Mouse (Mus musculus) large intestine, adult 2 months (tissue): ENCODE results near the gene Cacna2d2. TPM values are rescaled to one million over a fixed set of nuclear protein-coding genes. Genes with fewer than 3 reads are reported as not detected.
A peak's percentile ranks its signal among the peaks of the same experiment; 100 is the strongest.

Source experiments
- DNase-seq: peaks from one replicate; pipeline ENCODE4 v3.0.0-alpha.2; 2012; ENCODE audit warnings: low read depth, low spot score
- WGBS: fragments of 180-500 bp; shearing (Covaris S2); methylation state at CpG from one replicate; pipeline ENCODE4 v1.1.7; 2018; 5-methylcytosine and 5-hydroxymethylcytosine counted together
- polyA plus RNA-seq: library from polyadenylated mRNA; depleted of rRNA; stranded (reverse); fragments of >200 nt; gene quantifications from 2 replicates; pipeline ENCODE4 v1.2.3, GENCODE M21; 2012

Gene Cacna2d2
- polyA plus RNA-seq, 1 experiment: 2.2 TPM

GRCm38 (mm10) chr9:107526198-107527026, 127.0 kb downstream of the Cacna2d2 start:
- WGBS: 11% methylated on average over 44 of the region's 44 CpGs
- no peak for DNase-seq

GRCm38 (mm10) chr9:107533791-107534407, 134.5 kb downstream of the Cacna2d2 start, which contains the start of gene Tmem115:
Gene Tmem115, plus strand, starts transcription at chr9:107533945.
- DNase-seq: peak; percentile 97
- under 1% methylated on average over 48 of the region's 48 CpGs for WGBS

DNA sequence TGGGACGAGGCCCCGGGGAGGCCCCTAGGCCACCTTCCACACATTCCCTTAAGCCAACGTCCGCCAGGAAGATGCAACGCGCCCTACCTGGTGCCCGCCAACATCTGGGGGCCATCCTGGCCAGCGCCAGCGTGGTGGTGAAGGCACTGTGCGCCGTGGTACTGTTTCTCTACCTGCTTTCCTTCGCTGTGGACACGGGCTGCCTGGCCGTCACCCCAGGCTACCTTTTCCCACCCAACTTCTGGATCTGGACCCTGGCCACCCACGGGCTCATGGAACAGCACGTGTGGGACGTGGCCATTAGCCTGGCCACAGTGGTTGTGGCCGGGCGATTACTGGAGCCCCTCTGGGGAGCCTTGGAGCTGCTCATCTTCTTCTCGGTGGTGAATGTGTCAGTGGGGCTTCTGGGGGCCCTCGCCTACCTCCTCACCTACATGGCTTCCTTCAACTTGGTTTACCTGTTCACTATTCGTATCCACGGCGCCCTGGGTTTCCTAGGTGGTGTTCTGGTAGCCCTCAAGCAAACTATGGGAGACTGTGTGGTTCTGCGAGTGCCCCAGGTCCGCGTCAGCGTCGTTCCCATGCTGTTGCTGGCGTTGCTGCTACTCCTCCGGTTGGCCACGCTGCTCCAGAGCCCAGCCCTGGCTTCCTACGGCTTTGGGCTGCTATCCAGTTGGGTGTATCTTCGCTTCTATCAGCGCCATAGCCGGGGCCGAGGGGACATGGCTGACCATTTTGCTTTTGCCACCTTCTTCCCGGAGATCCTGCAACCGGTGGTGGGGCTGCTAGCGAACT, 135.2 kb downstream of the Cacna2d2 start:
- under 1% methylated on average over 40 of the region's 40 CpGs for WGBS

DNA sequence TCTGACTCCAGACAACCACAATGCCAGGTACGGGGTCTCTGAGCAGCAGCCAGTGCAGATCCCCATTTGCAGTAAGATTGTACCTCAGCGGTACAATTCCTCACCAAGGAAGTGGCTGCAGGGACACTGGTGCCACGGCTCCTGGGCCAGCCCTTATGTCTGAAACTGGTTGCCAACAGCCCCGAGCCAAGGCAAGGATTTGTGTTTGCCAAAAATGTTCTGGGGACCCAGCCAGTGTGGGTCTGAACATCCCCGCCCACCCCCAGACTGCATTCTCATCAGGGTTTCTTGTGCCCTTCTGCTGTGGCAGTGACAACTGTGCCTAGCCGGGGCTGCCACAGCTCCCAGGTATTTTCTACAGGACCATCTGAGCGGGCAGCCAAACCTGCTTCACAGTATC, 138.8 kb downstream of the Cacna2d2 start:
- DNase-seq: no peak
- WGBS: 90% methylated on average over 7 of the region's 7 CpGs

More for the DNA sequence above, 135.2 kb downstream of the Cacna2d2 start:
- no peak for DNase-seq

DNA sequence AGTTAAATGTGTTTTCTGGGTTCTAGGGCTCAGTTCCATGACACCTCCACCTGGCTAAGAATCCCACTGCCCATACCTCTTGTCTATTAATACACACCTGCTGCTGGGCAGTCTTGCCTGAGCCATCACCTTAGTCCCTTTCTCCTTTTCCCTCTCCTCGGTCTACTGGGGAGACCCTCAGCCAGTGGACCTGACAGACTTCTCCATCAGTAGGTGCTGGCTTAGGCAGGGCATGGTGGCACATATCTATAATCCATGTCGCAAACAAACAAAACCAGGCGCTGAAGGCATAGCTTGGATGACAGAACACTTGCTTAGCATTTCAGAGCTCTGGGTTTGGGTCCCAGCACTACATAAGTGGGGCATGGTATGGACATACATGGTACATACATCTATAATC, 139.3 kb downstream of the Cacna2d2 start:
- 87% methylated on average over 3 of the region's 3 CpGs for WGBS
- DNase-seq: no peak

- no peak for DNase-seq
- WGBS: 98% methylated on average over 8 of the region's 8 CpGs
Measured at GRCm38 (mm10) chr9:107539940-107540339, 140.5 kb downstream of the Cacna2d2 start.

- DNase-seq: no peak
- WGBS: 58% methylated on average over 4 of the region's 4 CpGs
Measured at GRCm38 (mm10) chr9:107540420-107540819, 141.0 kb downstream of the Cacna2d2 start.

- no peak for DNase-seq
- WGBS: 30% methylated on average over 10 of the region's 10 CpGs
Measured at GRCm38 (mm10) chr9:107541005-107541404, 141.6 kb downstream of the Cacna2d2 start.

DNA sequence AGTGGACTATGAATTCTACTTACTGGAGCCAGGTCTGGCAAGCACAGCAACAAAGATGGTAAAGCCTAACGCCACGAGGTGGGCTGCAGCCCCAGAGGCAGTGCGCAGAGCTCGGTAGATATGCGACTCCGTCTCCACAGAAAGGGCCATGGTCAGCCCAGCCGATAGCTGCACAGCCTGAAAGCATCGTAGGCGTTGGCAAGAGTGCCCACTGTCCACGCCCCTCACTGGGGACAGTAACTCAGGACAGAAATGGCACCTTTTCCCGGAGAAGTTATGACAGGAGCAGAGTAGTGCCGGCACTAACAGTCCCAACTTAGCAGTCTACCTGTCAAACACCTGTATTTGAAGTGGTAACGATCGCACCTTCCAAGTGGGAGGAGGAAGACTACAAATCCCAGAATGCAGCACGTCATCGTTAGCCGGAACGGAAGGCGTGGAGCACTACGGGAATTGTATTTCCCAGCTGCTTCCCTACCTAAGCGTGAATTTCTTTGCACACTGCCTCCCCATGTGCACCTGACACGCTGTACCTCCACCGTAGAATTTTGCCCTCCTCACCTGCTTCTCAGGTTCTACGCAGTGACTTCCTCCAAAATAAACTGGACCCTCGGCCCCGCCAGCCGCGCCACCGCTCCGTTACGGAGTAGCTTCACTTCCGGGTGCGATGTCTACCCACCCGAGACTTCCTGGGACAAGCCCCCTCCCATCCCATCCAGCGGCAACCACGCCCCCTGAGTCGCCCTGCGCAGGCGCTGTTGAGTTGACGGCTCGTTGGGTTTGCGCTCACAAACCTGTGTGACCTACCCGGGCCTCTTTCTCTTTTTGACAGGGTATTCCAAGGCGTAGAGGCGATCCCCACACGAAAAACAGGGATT, 142.3 kb downstream of the Cacna2d2 start, which contains the start of the genes Cyb561d2 and Nprl2:
Gene Cyb561d2 (minus strand): TSS at position 720 of the 878 bp plus-strand sequence.
Gene Nprl2 (plus strand): TSS at position 753 of the 878 bp plus-strand sequence.
- under 1% methylated on average over 46 of the region's 46 CpGs for WGBS

DNA sequence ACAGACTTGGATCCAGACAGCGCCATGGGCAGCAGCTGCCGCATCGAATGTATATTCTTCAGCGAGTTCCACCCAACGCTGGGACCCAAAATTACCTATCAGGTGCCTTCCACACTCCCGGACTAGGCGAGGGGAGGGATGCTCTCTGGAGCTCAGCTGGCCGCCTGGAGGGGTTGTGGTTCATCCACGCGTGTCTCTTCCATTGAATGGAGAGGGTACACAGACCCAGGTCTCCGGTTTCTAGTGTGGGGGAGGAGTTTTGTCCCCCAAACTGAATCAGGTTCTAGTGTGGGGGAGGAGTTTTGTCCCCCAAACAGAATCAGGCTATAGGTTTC, 142.9 kb downstream of the Cacna2d2 start:
- WGBS: under 1% methylated on average over 11 of the region's 11 CpGs
- DNase-seq: no peak

More for the DNA sequence above, 142.3 kb downstream of the Cacna2d2 start, which contains the start of the genes Cyb561d2 and Nprl2:
- peak; percentile 88 for DNase-seq

- no peak for DNase-seq
- whole genome bisulfite sequencing: 34% methylated on average over 8 of the region's 8 CpGs
Measured at GRCm38 (mm10) chr9:107542721-107543120, 143.3 kb downstream of the Cacna2d2 start.

GRCm38 (mm10) chr9:107543299-107543698, 143.9 kb downstream of the Cacna2d2 start:
- 85% methylated on average over 11 of the region's 11 CpGs for WGBS
- DNase-seq: no peak

DNA sequence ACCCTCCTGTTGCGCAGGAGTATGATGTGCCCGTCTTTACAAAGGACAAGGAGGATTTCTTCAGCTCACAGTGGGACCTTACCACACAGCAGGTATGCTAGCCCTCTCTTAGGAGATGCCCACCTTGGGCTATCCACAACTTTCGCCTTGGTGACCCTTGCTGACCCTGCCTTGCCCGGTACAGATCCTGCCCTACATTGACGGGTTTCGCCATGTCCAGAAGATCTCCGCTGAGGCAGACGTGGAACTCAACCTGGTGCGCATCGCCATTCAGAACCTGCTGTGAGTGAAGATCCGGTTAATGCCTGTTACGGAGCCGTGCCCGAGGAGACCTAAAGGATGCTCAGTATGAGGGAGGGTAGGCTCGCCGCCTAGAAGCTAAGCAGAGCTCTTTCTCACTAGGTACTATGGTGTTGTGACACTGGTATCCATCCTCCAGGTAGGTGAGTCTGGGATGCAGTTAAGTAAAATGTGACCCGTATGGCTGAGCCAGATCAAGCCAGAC, 144.8 kb downstream of the Cacna2d2 start:
- WGBS: 95% methylated on average over 17 of the region's 17 CpGs
- DNase-seq: no peak

- 95% methylated on average over 12 of the region's 12 CpGs for WGBS
- no peak for DNase-seq
Measured at GRCm38 (mm10) chr9:107544729-107545128, 145.3 kb downstream of the Cacna2d2 start.

- 89% methylated on average over 10 of the region's 10 CpGs for WGBS
- DNase-seq: no peak
Measured at GRCm38 (mm10) chr9:107545199-107545598, 145.8 kb downstream of the Cacna2d2 start.

- no peak for DNase-seq
- 13% methylated on average over 3 of the region's 3 CpGs for WGBS
Measured at GRCm38 (mm10) chr9:107545602-107546001, 146.2 kb downstream of the Cacna2d2 start.

DNA sequence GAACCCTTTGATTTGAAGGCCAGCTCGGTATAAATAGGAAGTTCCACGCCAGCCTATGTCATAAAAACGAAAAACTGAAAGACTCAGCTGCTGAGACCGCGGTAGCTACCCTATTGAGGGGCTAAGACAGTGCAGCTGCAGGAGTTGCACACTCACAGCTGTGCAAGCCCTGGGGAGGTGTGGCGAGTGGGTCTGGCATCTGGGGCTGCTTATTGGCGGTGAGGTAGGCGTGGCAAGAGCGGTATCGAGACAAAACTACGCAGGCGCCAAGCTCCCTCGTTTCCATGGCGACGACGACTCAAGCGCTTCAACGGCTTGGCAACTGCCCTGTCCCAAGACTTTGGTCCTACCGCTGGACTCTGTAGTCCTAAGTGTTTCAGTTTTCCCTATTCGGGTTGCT, 147.6 kb downstream of the Cacna2d2 start, which contains the start of gene Zmynd10:
Gene Zmynd10 (plus strand): TSS at position 273 of the 400 bp plus-strand sequence.
- no peak for DNase-seq
- 3% methylated on average over 20 of the region's 20 CpGs for WGBS

- WGBS: 68% methylated on average over 5 of the region's 5 CpGs
- DNase-seq: no peak
Measured at GRCm38 (mm10) chr9:107547957-107548356, 148.5 kb downstream of the Cacna2d2 start.

- 96% methylated on average over 10 of the region's 10 CpGs for WGBS
Measured at GRCm38 (mm10) chr9:107548820-107549219, 149.4 kb downstream of the Cacna2d2 start.

More at GRCm38 (mm10) chr9:107548820-107549219, 149.4 kb downstream of the Cacna2d2 start:
- no peak for DNase-seq
